Mouse (Mus musculus): ENCODE data around the gene Gfra1. TPM values are rescaled to one million over a fixed set of nuclear protein-coding genes. Genes with fewer than 3 reads are reported as not detected.

Gene Gfra1
- total and polyA plus RNA-seq, 2 experiments from 2014 or later, result 32.3 to 59.8 TPM

GRCm38 (mm10) chr19:58227725-58228124, 228.0 kb downstream of the Gfra1 start:
- no peaks in the 10 kb centered on the region for H3K36me3 ChIP-seq (ENCODE audit: insufficient read depth, low read length)
- WGBS, result 46% methylated on average over 9 of the region's 9 CpGs
- no peak overlapping the region for H3K4me2 ChIP-seq (ENCODE audit: low read depth, low read length)
- 0 out of 2 replicates have a peak, but pooled peaks cover 5% of the 10 kb centered on the region for H3K27me3 ChIP-seq (ENCODE audit: insufficient read depth, low read length)
- ATAC-seq (no peak), DNase-seq (ENCODE audit: low spot score) (no peak)
- peaks cover 4% of the 10 kb centered on the region; the same call in 1 of the 2 replicates for H3K4me1 ChIP-seq (ENCODE audit: insufficient read depth, low read length)
- no peak overlapping the region for H3K4me3 ChIP-seq (ENCODE audit: low read length)
- no peak for TF ChIP-seq CTCF (IDR thresholded peaks at IDR 0.05; ENCODE audit: low read depth)
- no peak overlapping the region for H3K27ac ChIP-seq
- H3K9me3 ChIP-seq (ENCODE audit: low read length), result no peaks in the 10 kb centered on the region
- H3K9ac ChIP-seq (replicated peaks; ENCODE audit: low read length), result no peak overlapping the region

- no peak for ATAC-seq
- Histone ChIP-seq H3K9me3 (ENCODE audit: low read length) (no peaks in the 10 kb centered on the region), H3K9ac (replicated peaks; ENCODE audit: low read length) (no peak overlapping the region), H3K27me3 (ENCODE audit: insufficient read depth, low read length) (0 out of 2 replicates have a peak, but pooled peaks cover 5% of the 10 kb centered on the region), H3K4me3 (ENCODE audit: low read length) (no peak overlapping the region), H3K4me1 (ENCODE audit: insufficient read depth, low read length) (peaks cover 4% of the 10 kb centered on the region; the same call in 1 of the 2 replicates), H3K4me2 (ENCODE audit: low read depth, low read length) (no peak overlapping the region), H3K36me3 (ENCODE audit: insufficient read depth, low read length) (no peaks in the 10 kb centered on the region), H3K27ac (no peak overlapping the region)
- 49% methylated on average over 3 of the region's 3 CpGs for WGBS
- TF ChIP-seq CTCF (IDR thresholded peaks at IDR 0.05; ENCODE audit: low read depth), result no peak
- no peak for DNase-seq (ENCODE audit: low spot score)
Observed at GRCm38 (mm10) chr19:58226882-58227281, 228.8 kb downstream of the Gfra1 start.

DNA sequence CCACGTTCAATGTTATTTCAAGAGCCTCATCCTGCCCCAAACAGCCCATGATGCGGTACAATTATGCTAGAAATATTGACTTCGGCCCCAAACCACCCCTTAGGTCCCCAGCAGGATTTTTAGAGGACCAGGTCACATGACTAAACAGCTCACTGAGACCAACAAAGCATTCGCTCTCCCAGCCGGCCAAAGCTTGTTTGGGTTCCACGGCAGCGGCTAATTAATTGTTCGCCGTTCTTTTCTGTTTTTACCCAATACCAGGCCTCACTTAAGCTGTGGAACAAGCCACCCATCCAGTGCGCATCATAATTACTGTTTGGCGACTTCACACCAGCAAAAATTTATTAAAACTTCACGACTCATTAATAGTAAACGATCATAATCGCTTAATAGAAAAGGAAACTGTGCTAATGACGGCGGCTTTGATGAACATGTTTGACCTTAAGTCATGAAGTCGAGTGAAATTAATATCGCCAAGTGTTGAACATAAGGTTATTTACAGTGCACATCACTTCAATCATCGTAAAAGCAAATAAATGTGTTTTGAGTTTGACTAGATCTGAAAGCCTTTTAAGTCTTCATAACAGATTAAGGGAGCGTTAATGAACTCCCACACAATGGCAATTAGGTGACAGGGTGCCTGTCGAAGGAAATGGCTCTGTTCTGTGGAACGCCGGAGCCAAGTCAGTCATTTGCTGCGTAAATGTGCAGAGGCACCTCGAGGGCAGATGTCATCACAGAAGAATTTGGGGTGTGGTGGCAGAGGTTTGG, 235.5 kb downstream of the Gfra1 start:
- no peak for TF ChIP-seq CTCF (IDR thresholded peaks at IDR 0.05; ENCODE audit: low read depth)
- no peak overlapping the region for H3K27ac ChIP-seq
- H3K9me3 ChIP-seq (ENCODE audit: low read length), result no peaks in the 10 kb centered on the region
- no peak overlapping the region for H3K4me2 ChIP-seq (ENCODE audit: low read depth, low read length)
- ATAC-seq (no peak), DNase-seq (ENCODE audit: low spot score) (no peak)
- H3K36me3 ChIP-seq (ENCODE audit: insufficient read depth, low read length), result no peaks in the 10 kb centered on the region
- no peak overlapping the region for H3K9ac ChIP-seq (replicated peaks; ENCODE audit: low read length)
- H3K4me3 ChIP-seq (ENCODE audit: low read length), result no peak overlapping the region
- peaks cover 12% of the 10 kb centered on the region; the same call in 1 of the 2 replicates for H3K27me3 ChIP-seq (ENCODE audit: insufficient read depth, low read length)
- H3K4me1 ChIP-seq (ENCODE audit: insufficient read depth, low read length), result peaks cover 8% of the 10 kb centered on the region; the same call in 1 of the 2 replicates
- WGBS, result 52% methylated on average over 25 of the region's 25 CpGs

GRCm38 (mm10) chr19:58217591-58217990, 238.1 kb downstream of the Gfra1 start:
- 0 out of 2 replicates have a peak, but pooled peaks have one; percentile 49 for ATAC-seq
- Histone ChIP-seq H3K4me2 (ENCODE audit: low read depth, low read length) (no peak overlapping the region), H3K9me3 (ENCODE audit: low read length) (no peaks in the 10 kb centered on the region), H3K27me3 (ENCODE audit: insufficient read depth, low read length) (peaks cover 7% of the 10 kb centered on the region; the same call in 1 of the 2 replicates), H3K27ac (no peak overlapping the region), H3K4me1 (ENCODE audit: insufficient read depth, low read length) (peaks cover 8% of the 10 kb centered on the region; the same call in 1 of the 2 replicates), H3K36me3 (ENCODE audit: insufficient read depth, low read length) (no peaks in the 10 kb centered on the region), H3K9ac (replicated peaks; ENCODE audit: low read length) (no peak overlapping the region), H3K4me3 (ENCODE audit: low read length) (no peak overlapping the region)
- TF ChIP-seq CTCF (IDR thresholded peaks at IDR 0.05; ENCODE audit: low read depth), result no peak
- WGBS, result 44% methylated on average over 4 of the region's 4 CpGs
- peak; percentile 63 for DNase-seq (ENCODE audit: low spot score)

- H3K4me3 ChIP-seq (ENCODE audit: low read length), result no peak overlapping the region
- DNase-seq (ENCODE audit: low spot score) (peak; percentile 52), ATAC-seq (peak; percentile 32; the same call in 1 of the 2 replicates)
- TF ChIP-seq CTCF (IDR thresholded peaks at IDR 0.05; ENCODE audit: low read depth), result no peak
- H3K9ac ChIP-seq (replicated peaks; ENCODE audit: low read length), result no peak overlapping the region
- no peaks in the 10 kb centered on the region for H3K27me3 ChIP-seq (ENCODE audit: insufficient read depth, low read length)
- H3K36me3 ChIP-seq (ENCODE audit: insufficient read depth, low read length), result no peaks in the 10 kb centered on the region
- H3K4me2 ChIP-seq (ENCODE audit: low read depth, low read length), result no peak overlapping the region
- WGBS, result 57% methylated on average over 10 of the region's 10 CpGs
- no peak overlapping the region for H3K27ac ChIP-seq
- no peaks in the 10 kb centered on the region for H3K9me3 ChIP-seq (ENCODE audit: low read length)
- no peaks in the 10 kb centered on the region for H3K4me1 ChIP-seq (ENCODE audit: insufficient read depth, low read length)
Observed at GRCm38 (mm10) chr19:58206496-58207044, 249.1 kb downstream of the Gfra1 start.

DNA sequence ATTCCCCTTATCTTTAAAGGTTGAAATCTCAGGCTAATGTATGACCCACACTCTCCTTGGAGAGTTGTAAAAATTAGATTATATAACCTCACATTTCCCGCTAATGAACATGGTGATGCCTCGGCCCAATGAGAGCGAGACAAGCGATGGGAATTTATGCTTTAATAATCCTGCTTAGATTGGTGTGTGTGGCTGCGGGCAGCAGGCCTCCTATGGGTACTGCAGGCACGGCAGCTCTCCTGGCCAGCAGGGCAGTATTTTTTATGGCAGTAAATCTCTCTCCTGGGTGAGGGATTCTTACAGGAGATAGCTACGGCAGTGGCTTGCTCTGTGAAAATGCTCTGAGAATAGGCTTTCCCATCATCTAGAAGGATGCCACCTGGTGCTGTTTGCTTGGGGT, 250.2 kb downstream of the Gfra1 start:
- no peak overlapping the region for H3K27ac ChIP-seq
- TF ChIP-seq CTCF (IDR thresholded peaks at IDR 0.05; ENCODE audit: low read depth), result no peak
- H3K27me3 ChIP-seq (ENCODE audit: insufficient read depth, low read length), result no peaks in the 10 kb centered on the region
- no peak overlapping the region for H3K4me2 ChIP-seq (ENCODE audit: low read depth, low read length)
- no peak overlapping the region for H3K4me3 ChIP-seq (ENCODE audit: low read length)
- no peak overlapping the region for H3K9ac ChIP-seq (replicated peaks; ENCODE audit: low read length)
- DNase-seq (ENCODE audit: low spot score) (no peak), ATAC-seq (no peak)
- H3K4me1 ChIP-seq (ENCODE audit: insufficient read depth, low read length), result no peaks in the 10 kb centered on the region
- H3K9me3 ChIP-seq (ENCODE audit: low read length), result no peaks in the 10 kb centered on the region
- WGBS, result 75% methylated on average over 7 of the region's 7 CpGs
- H3K36me3 ChIP-seq (ENCODE audit: insufficient read depth, low read length), result no peaks in the 10 kb centered on the region

GRCm38 (mm10) chr19:58202627-58203026, 253.1 kb downstream of the Gfra1 start:
- 84% methylated on average over 5 of the region's 5 CpGs for WGBS
- Histone ChIP-seq H3K4me3 (ENCODE audit: low read length) (no peak overlapping the region), H3K27ac (no peak overlapping the region), H3K27me3 (ENCODE audit: insufficient read depth, low read length) (no peaks in the 10 kb centered on the region), H3K4me2 (ENCODE audit: low read depth, low read length) (no peak overlapping the region), H3K9ac (replicated peaks; ENCODE audit: low read length) (no peak overlapping the region), H3K9me3 (ENCODE audit: low read length) (no peaks in the 10 kb centered on the region), H3K36me3 (ENCODE audit: insufficient read depth, low read length) (no peaks in the 10 kb centered on the region), H3K4me1 (ENCODE audit: insufficient read depth, low read length) (no peaks in the 10 kb centered on the region)
- DNase-seq (ENCODE audit: low spot score) (no peak), ATAC-seq (no peak)
- TF ChIP-seq CTCF (IDR thresholded peaks at IDR 0.05; ENCODE audit: low read depth), result no peak
